Mouse (Mus musculus) midbrain, embryonic 14.5 days (tissue): ENCODE data around the gene Gpr107. TPM values are rescaled to one million over a fixed set of nuclear protein-coding genes. Genes with fewer than 3 reads are reported as not detected.
A peak's percentile ranks its signal among the peaks of the same experiment; 100 is the strongest.

Experiments used
- ATAC-seq: fragments of 200-750 bp; cut with Nextera tagmentation; 2 replicates; pipeline ENCODE4 v1.8.0; 2017; ENCODE audit warnings: moderate number of reproducible peaks, moderate library complexity; ENCODE audit not compliant: low FRiP score, low TSS enrichment
- DNase-seq: peaks from one replicate; pipeline ENCODE4 v3.0.0-alpha.2; 2015
- H3K27ac ChIP-seq: fragments of 300-500 bp; sonication (generic); replicated peaks from 2 replicates; pipeline ENCODE4 v1.5.1; 2014; ENCODE audit warnings: mild to moderate bottlenecking, low read depth, low read length, moderate library complexity
- H3K27me3 ChIP-seq: fragments of 300-500 bp; sonication (generic); 2 replicates; pipeline ENCODE4 v1.6.1; 2014; ENCODE audit warnings: low read length, control low read depth, mixed read lengths; ENCODE audit not compliant: control insufficient read depth, insufficient read depth
- H3K36me3 ChIP-seq: fragments of 300-500 bp; sonication (generic); 2 replicates; pipeline ENCODE4 v1.6.1; 2014; ENCODE audit warnings: low read length, control low read depth; ENCODE audit not compliant: control insufficient read depth, insufficient read depth
- H3K4me1 ChIP-seq: fragments of 300-500 bp; sonication (generic); 2 replicates; pipeline ENCODE4 v1.6.1; 2014; ENCODE audit warnings: mild to moderate bottlenecking, antibody characterized with exemption, low read length, control low read depth; ENCODE audit not compliant: control insufficient read depth, insufficient read depth
- H3K4me2 ChIP-seq: fragments of 300-500 bp; sonication (generic); 2 replicates; pipeline ENCODE4 v1.6.1; 2014; ENCODE audit warnings: mild to moderate bottlenecking, low read length, moderate library complexity
- H3K4me3 ChIP-seq: fragments of 300-500 bp; sonication (generic); replicated peaks from 2 replicates; pipeline ENCODE4 v1.5.1; 2014; ENCODE audit warnings: low read depth, low read length
- H3K9ac ChIP-seq: fragments of 300-500 bp; sonication (generic); replicated peaks from 2 replicates; pipeline ENCODE4 v1.6.1; 2014; ENCODE audit warnings: mild to moderate bottlenecking, low read length, moderate library complexity
- H3K9me3 ChIP-seq: fragments of 300-500 bp; sonication (generic); 2 replicates; pipeline ENCODE4 v1.6.1; 2016; ENCODE audit warnings: low read length, control low read depth, mixed read lengths; ENCODE audit not compliant: control insufficient read depth
- WGBS: fragments of 180-500 bp; shearing (Covaris S2); extraction: QIAGEN DNeasy Blood & Tissue Kit; methylation state at CpG from one replicate; pipeline ENCODE4 v1.1.7; 2014; 5-methylcytosine and 5-hydroxymethylcytosine counted together
- polyA plus RNA-seq: library from polyadenylated mRNA; unstranded; fragments of >200 nt; fragmentation: Nextera tagmentation; extraction: Ambion mirVana; gene quantifications from 2 replicates; pipeline ENCODE4 v1.2.1, GENCODE M21; 2014

Gene Gpr107
- polyA plus RNA-seq: 25.5 and 25.6 TPM in 2 replicates

- DNase-seq (peak; percentile 93), ATAC-seq (peak; percentile 91)
- Histone ChIP-seq H3K9ac (peak within 1 kb of the TSS; percentile 85), H3K4me1 (peaks cover 21% of the 10 kb centered on the region), H3K4me3 (peak within 1 kb of the TSS; percentile 99), H3K27ac (peak within 1 kb of the TSS; percentile 77), H3K36me3 (peaks cover 27% of the 10 kb centered on the region), H3K27me3 (no peaks in the 10 kb centered on the region), H3K4me2 (peak within 1 kb of the TSS; percentile 91), H3K9me3 (no peaks in the 10 kb centered on the region)
- WGBS: under 1% methylated on average over 53 of the region's 53 CpGs
These were observed at the start of gene Gpr107 for GRCm38 (mm10) chr2:31151892-31152812. TSS of gene Gpr107 (plus strand) at chr2:31152316.

- Histone ChIP-seq H3K4me2 (no peak overlapping the region), H3K4me3 (no peak overlapping the region), H3K27ac (no peak overlapping the region), H3K9ac (no peak overlapping the region), H3K9me3 (no peaks in the 10 kb centered on the region), H3K27me3 (no peaks in the 10 kb centered on the region), H3K36me3 (no peaks in the 10 kb centered on the region), H3K4me1 (no peaks in the 10 kb centered on the region)
- DNase-seq (no peak), ATAC-seq (no peak)
- WGBS: 78% methylated on average over 8 of the region's 8 CpGs
These were observed 48.8 kb upstream of the Gpr107 start for GRCm38 (mm10) chr2:31103321-31103720.

GRCm38 (mm10) chr2:31105279-31105678 is 46.8 kb upstream of the Gpr107 start:
- no peaks in the 10 kb centered on the region for H3K4me1 ChIP-seq
- WGBS: 83% methylated on average over 3 of the region's 3 CpGs
- no peak for DNase-seq
- H3K4me3 ChIP-seq: no peak overlapping the region
- no peaks in the 10 kb centered on the region for H3K27me3 ChIP-seq
- no peaks in the 10 kb centered on the region for H3K36me3 ChIP-seq
- no peak overlapping the region for H3K27ac ChIP-seq
- no peak for ATAC-seq
- H3K9ac ChIP-seq: no peak overlapping the region
- no peak overlapping the region for H3K4me2 ChIP-seq
- H3K9me3 ChIP-seq: no peaks in the 10 kb centered on the region

GRCm38 (mm10) chr2:31106004-31106403 is 46.1 kb upstream of the Gpr107 start:
- ATAC-seq: no peak
- H3K4me3 ChIP-seq: no peak overlapping the region
- H3K9me3 ChIP-seq: no peaks in the 10 kb centered on the region
- no peaks in the 10 kb centered on the region for H3K27me3 ChIP-seq
- 88% methylated on average over 3 of the region's 3 CpGs for WGBS
- no peak for DNase-seq
- H3K9ac ChIP-seq: no peak overlapping the region
- H3K27ac ChIP-seq: no peak overlapping the region
- no peak overlapping the region for H3K4me2 ChIP-seq
- no peaks in the 10 kb centered on the region for H3K4me1 ChIP-seq
- no peaks in the 10 kb centered on the region for H3K36me3 ChIP-seq

DNA sequence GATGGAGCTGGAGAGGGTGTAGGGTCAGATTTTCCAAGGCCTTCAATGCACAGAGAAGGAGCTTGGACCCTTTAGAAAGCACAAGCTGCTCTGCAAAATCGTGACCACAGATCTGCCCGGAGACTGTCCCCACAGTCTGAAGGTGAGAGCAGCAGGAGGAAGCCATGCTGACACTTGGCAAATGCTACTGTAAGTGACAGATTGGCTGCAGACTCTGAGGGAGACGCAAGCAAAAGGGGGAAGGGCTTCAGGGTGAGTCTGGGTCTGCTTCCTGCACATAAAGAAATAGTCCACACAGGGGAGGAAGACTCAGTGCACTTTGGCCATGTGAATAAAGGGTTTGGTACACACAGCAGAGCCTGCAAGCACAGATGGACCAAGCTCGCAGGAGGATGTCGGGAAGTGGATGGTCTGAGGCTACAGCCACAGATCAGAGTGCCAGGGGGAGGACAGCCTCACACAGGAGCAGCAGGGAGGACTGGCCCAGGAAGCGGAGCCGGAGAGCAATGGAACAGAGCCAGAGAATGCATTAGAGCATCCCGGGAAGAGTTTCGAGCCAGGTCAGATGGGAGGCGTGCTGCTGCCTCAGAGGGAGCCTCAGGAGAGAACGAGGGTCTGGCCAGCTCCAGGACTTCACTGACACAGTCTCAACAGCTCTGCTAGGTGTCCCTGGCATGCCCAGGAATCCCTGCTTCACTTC is 45.3 kb upstream of the Gpr107 start:
- Histone ChIP-seq H3K9ac (no peak overlapping the region), H3K36me3 (no peaks in the 10 kb centered on the region), H3K4me1 (no peaks in the 10 kb centered on the region), H3K27me3 (no peaks in the 10 kb centered on the region), H3K4me2 (no peak overlapping the region), H3K27ac (peak overlapping the region; percentile 55), H3K4me3 (no peak overlapping the region), H3K9me3 (no peaks in the 10 kb centered on the region)
- ATAC-seq: no peak
- WGBS: 63% methylated on average over 11 of the region's 11 CpGs
- peak; percentile 54 for DNase-seq

DNA sequence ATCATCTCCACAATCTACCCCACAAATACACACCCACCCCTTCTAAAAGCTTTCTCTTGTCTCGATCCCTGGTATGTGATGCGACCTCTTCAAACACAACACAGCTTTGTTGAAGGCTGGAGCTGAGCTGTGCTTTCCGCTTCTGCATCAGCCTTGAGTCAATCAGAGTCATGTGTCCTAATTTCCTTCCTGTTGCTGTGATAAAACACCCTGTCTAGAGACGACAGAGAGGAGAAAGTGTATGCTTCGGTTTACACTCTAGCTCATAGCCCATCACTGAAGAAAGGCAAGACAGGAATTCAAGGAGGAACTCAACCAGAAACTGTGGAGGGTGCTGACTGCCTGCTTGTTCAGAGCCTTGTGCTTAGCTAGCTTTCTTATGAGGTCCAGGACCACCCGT is 43.9 kb upstream of the Gpr107 start:
- no peak overlapping the region for H3K4me2 ChIP-seq
- H3K4me3 ChIP-seq: no peak overlapping the region
- H3K27ac ChIP-seq: no peak overlapping the region
- ATAC-seq: no peak
- no peaks in the 10 kb centered on the region for H3K27me3 ChIP-seq
- no peaks in the 10 kb centered on the region for H3K36me3 ChIP-seq
- H3K9ac ChIP-seq: no peak overlapping the region
- 93% methylated on average over 6 of the region's 6 CpGs for WGBS
- H3K4me1 ChIP-seq: no peaks in the 10 kb centered on the region
- no peaks in the 10 kb centered on the region for H3K9me3 ChIP-seq
- no peak for DNase-seq

GRCm38 (mm10) chr2:31109960-31110548 is 42.1 kb upstream of the Gpr107 start:
- no peaks in the 10 kb centered on the region for H3K4me1 ChIP-seq
- H3K9ac ChIP-seq: no peak overlapping the region
- ATAC-seq: no peak
- no peak for DNase-seq
- H3K9me3 ChIP-seq: no peaks in the 10 kb centered on the region
- H3K36me3 ChIP-seq: no peaks in the 10 kb centered on the region
- WGBS: 79% methylated on average over 12 of the region's 12 CpGs
- H3K4me3 ChIP-seq: no peak overlapping the region
- H3K27ac ChIP-seq: no peak overlapping the region
- H3K27me3 ChIP-seq: no peaks in the 10 kb centered on the region
- no peak overlapping the region for H3K4me2 ChIP-seq

DNA sequence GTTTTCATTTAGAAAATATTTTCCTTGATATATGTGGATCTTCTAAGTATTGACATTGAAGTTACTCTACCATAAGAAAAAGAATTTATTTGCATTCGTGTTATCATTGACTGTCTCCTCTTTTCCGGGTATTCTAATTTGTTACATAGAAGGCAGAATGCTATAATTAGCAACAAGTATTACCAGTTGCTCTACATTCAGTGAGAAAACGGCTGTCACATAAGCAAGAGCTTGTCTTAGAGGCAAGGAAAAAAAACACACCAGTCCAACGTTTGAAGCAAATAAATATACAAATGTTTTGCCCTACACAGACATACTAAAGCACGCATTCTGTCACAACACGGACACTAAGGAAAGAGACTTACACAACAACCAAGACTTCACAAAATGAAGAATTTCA is 40.4 kb upstream of the Gpr107 start:
- no peak overlapping the region for H3K27ac ChIP-seq
- H3K36me3 ChIP-seq: no peaks in the 10 kb centered on the region
- no peak overlapping the region for H3K9ac ChIP-seq
- no peaks in the 10 kb centered on the region for H3K9me3 ChIP-seq
- WGBS: 93% methylated on average over 6 of the region's 6 CpGs
- DNase-seq (no peak), ATAC-seq (no peak)
- no peak overlapping the region for H3K4me3 ChIP-seq
- no peak overlapping the region for H3K4me2 ChIP-seq
- no peaks in the 10 kb centered on the region for H3K27me3 ChIP-seq
- no peaks in the 10 kb centered on the region for H3K4me1 ChIP-seq
